Mouse (Mus musculus) kidney, postnatal 10 days (tissue): ENCODE data around the gene Rtp3.
A peak's percentile ranks its signal among the peaks of the same experiment; 100 is the strongest.

Source experiments
- DNase-seq: peaks from one replicate; pipeline ENCODE4 v3.0.0; 2021; ENCODE audit warnings: mixed read lengths

Rtp3 gene

GRCm38 (mm10) chr9:110944265-110944664, 46.1 kb downstream of the Rtp3 start:
- DNase-seq, result peak; percentile 24

GRCm38 (mm10) chr9:110937506-110938490, 52.6 kb downstream of the Rtp3 start:
- DNase-seq, result no peak

GRCm38 (mm10) chr9:110935941-110936340, 54.4 kb downstream of the Rtp3 start:
- DNase-seq, result no peak
